Mouse (Mus musculus) brain, embryonic 14.5 days (tissue): ENCODE data around the gene Pdlim3. TPM values are rescaled to one million over a fixed set of nuclear protein-coding genes. Genes with fewer than 3 reads are reported as not detected.
A peak's percentile ranks its signal among the peaks of the same experiment; 100 is the strongest.

Source experiments
- DNase-seq: peaks from one replicate; pipeline ENCODE4 v3.0.0-alpha.2; 2011; ENCODE audit warnings: low read depth
- CTCF ChIP-seq: fragments of 200-500 bp; IDR thresholded peaks from 2 replicates; pipeline ENCODE4 v1.5.1; 2012; ENCODE audit warnings: inconsistent platforms, mild to moderate bottlenecking, moderate library complexity, borderline replicate concordance; ENCODE audit not compliant: insufficient read depth, insufficient read length; ENCODE audit errors: extremely low read depth
- POLR2A ChIP-seq: fragments of 200-500 bp; IDR thresholded peaks from 2 replicates; pipeline ENCODE4 v1.6.1; 2012; ENCODE audit warnings: mild to moderate bottlenecking, inconsistent platforms, borderline replicate concordance; ENCODE audit not compliant: poor library complexity, insufficient read depth, insufficient read length, severe bottlenecking; ENCODE audit errors: extremely low read depth
- polyA plus RNA-seq: library from polyadenylated mRNA; depleted of rRNA; stranded (reverse); fragments of >200 nt; gene quantifications from 2 replicates; pipeline ENCODE4 v1.2.3, GENCODE M21; 2012

Gene Pdlim3
- polyA plus RNA-seq, 1 experiment = 14.8 TPM

DNA sequence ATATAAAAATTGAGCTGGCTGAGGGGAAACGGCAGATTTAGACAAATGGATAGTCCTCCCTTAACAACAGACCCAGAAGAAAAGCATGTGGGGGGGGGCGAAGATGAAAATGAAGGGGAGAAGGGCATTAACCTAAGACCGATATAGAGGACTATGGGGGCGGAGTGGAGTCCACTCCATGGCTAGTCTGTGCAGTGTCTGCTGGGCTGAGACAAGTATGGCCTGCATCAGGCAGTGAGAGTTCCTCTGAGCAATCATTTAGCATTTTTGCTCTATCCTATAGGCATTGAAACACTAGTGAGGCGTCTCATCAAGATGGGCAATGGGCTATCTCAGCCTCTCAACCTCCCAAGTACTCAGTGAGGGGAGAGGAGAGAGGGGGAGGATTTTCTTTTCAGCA, 8.9 kb upstream of the Pdlim3 start:
- peak; percentile 24 for DNase-seq
- TF ChIP-seq POLR2A (no peak), CTCF (no peak)

DNA sequence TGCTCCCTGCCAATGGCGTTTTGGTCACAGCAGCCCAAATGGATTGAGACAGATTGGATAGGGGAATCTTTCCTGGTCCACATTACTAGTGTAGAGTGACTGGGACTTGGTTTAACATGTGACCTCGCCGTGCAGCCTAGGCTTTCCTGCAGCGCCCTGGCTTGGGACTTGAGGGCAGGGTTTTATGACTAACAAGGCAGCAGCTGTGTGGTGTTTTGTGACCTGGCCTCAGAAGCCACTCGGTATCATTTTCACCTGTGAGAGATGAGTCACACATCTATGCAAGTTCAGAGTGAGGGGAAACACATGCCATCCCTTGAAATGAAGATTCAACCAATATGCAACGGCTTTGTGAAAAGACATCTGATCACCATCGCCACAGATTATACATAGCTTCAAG, 7.6 kb upstream of the Pdlim3 start:
- TF ChIP-seq POLR2A = no peak
- no peak for TF ChIP-seq CTCF
- no peak for DNase-seq

DNA sequence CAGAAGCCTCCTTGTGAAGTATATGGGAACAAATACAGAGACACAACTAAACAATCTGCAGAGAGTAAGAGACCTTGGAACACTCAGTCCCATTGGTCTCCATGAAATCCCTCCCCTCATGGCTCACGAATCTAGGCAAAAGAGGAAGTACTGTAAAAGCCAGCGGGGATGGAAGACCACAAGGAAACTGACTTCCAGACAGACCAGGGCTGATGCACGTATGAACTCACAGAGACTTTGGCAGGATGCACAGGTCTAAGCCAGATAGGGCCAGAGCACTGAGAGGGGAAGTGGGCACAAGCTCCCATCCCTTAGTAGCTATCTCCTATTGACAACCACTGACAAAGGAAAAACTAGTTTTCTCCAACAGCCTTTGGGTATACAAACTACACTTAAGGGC, 4.8 kb upstream of the Pdlim3 start:
- TF ChIP-seq POLR2A (no peak), CTCF (no peak)
- no peak for DNase-seq

DNA sequence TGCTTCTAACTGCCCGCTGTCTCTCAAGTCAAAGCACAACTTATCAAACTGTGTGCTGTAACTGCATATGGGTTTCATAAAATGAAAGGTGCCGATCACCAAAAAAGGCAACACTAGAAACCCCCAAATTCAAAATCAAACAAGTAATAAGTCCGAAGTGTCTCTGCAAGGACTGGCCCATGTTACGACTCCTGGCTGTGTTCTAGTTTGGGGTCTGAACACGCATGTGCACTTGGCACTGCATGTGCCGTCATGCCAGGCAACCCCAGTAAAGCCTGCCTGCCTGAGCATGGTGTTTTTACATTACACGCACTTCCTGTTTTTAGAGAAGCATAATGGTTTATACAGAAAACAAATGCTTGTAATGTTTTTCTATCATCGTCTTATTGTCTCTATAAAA, 3.5 kb upstream of the Pdlim3 start:
- DNase-seq = no peak
- TF ChIP-seq POLR2A (no peak), CTCF (no peak)

DNA sequence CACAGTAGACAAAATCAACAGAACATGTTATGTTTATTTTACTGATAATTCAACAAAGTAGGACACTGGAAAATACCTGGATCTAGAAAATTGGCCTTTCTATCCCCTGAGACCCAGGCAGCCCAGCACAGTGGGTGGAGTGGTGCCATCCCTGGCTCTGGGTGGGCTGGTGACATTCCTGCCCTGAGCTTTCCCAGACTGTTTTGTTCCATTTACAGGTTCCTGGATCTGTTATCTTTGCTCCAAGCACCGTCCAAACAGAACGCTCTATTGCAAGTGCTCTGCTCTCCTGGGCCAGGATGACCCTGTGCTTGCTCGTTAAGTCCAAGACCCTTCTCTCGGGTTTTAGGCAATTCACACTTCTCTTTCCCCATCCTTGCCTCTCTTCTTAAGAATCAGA, 1.5 kb upstream of the Pdlim3 start:
- DNase-seq = no peak
- TF ChIP-seq CTCF (no peak), POLR2A (no peak)

DNA sequence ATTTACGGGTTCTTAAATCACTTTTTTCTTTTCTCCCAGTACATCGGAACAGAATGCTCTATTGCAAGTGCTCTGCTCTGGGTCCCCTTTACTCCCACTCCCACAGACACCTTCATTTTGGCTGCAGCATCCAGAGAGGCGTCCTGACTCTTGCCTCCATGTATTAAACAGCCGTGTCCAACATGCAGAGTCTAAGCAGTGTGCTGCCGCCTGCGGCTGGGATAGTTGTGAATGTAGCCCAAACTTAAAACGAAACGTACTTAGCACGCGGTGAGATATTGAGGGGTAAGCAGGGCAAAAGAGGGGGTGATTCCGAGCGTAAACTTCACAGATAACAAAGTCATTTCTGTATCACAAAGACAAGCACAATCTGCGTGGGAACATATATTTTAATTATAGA, 709 bp upstream of the Pdlim3 start:
- DNase-seq = peak; percentile 64

DNA sequence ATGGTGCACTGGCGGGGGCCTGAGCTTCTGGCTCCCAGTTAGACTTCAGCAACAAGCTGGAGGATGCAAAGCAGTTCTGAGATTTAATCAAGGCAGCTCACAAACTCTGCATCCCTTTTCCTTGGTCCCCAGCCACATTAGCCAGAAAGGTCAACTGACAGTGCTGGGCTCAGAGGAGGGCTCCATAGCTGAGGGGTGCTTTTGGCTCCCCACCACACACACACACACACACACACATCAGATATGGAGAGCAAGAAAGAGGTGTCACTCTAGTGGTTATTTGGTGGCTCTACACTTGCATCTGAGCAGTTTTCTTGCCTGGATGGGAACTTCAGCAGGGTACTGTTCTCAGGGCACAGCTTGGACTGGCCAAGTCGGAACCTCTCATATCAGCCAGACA, 514 bp downstream of the Pdlim3 start:
- no peak for DNase-seq
- no peak for TF ChIP-seq CTCF
- no peak for TF ChIP-seq POLR2A

More for the DNA sequence above, 709 bp upstream of the Pdlim3 start:
- no peak for TF ChIP-seq POLR2A
- TF ChIP-seq CTCF = no peak

DNA sequence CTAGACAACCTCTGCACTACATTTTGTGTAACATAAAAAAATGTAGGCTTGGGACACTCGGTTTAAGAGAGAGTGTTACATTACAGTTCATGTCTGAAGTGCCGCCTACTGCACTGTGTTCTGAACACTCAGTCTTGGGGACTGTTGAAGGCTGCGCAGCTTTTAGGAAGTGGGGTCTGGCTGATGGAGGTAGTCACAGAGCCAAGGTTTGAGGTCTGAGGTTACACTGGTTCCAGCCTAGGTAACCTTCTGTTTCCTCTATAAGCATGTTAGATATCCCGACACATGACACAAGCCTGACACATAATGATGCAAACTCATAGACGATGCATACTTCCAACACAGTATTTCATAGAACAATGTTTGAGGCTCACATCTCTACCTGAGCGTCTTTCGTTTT, 4.5 kb downstream of the Pdlim3 start:
- TF ChIP-seq POLR2A (no peak), CTCF (no peak)

DNA sequence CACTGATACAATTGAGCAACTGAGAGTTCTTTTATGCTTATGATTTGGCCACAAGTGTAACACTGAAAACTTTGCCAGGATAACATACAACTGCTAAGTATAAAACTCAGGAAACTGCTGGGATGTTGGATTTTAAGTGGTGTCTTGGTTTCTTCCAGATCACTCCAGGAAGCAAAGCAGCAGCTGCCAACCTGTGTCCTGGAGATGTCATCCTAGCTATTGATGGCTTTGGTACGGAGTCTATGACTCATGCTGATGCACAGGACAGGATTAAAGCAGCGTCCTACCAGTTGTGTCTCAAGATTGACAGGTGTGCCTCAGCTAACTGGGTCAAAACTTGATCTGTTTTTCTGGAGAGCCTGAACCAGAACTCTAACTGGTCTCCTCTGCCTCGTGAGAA, 11.3 kb downstream of the Pdlim3 start:
- DNase-seq = no peak
- TF ChIP-seq POLR2A (no peak), CTCF (no peak)

More for the DNA sequence above, 4.5 kb downstream of the Pdlim3 start:
- DNase-seq = no peak

DNA sequence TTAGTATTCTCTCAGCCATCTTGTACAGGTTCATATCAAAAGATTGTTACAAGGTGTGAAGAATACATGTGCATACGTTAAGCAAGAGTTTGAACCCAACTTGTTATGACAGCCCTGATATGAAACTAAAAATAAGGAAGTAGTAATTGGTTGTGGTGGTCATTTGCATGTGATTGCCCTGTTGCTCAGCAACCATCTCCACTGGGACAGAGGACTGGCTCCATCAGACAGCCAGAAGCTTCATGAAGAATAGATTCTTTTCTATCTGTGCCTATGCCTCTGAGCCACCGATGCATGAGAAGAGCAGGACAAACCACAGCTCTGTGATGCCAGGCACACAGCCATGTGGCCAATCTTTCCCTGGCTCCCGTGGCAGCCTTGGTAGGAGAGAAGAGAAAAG, 14.5 kb downstream of the Pdlim3 start:
- no peak for TF ChIP-seq CTCF
- TF ChIP-seq POLR2A = no peak
- peak; percentile 56 for DNase-seq

DNA sequence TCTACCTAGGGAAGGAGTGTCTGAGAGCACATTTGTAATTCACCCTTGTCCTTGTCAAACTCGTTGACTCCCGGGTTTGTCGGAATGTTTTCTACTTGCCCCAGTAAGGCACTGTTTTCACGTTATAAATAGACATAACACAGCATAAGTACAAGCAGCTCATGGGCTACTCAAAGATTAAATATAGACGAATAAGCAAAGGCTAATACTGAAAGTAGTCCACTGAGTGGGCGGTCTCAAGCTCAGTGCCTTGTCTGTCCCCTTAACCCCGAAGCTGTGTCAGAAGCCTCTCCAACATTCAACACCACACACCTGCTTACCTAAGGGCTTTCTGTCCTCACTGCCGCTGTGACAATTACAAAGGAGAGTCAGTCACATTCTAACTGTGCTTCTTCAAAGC, 16.4 kb downstream of the Pdlim3 start:
- no peak for TF ChIP-seq POLR2A
- TF ChIP-seq CTCF = no peak
- DNase-seq = no peak

DNA sequence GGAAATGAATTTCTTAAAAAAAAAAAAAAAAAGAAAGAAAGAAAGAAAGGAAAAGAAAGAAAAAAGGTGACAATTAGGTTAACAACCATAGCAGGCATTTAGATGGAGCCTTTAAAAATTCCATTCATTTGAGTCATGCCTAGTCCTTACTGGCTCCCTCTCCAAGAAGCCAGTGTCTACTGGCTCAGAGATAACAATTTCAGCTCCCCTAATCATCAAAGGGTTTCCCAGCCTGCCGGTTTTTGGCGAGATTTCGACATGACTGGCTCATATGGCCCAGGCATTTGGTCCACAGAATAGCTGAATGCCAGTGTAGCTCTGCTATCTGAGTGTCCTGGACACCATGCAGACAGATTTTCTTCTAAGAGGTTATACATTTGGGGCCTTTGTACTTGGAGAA, 18.4 kb downstream of the Pdlim3 start:
- TF ChIP-seq POLR2A (no peak), CTCF (no peak)
- DNase-seq = peak; percentile 64
